Mouse (Mus musculus): ENCODE measurements around the gene Gm10295. TPM values are rescaled to one million over a fixed set of nuclear protein-coding genes. Genes with fewer than 3 reads are reported as not detected.

Gm10295 gene
- polyA plus RNA-seq, 1 experiment: not detected

- no peaks in the 10 kb centered on the region for H3K36me3 ChIP-seq (ENCODE audit: control insufficient read depth, insufficient read depth, low read length)
- TF ChIP-seq CTCF (IDR thresholded peaks at IDR 0.05; ENCODE audit: control insufficient read depth, insufficient read depth, insufficient replicate concordance, low read depth, low read length): no peak
- TF ChIP-seq POLR2A (IDR thresholded peaks at IDR 0.05; ENCODE audit: control insufficient read depth, low read depth, low read length): no peak
- peaks cover 3% of the 10 kb centered on the region; the same call in 1 of the 2 replicates for H3K4me1 ChIP-seq (ENCODE audit: control insufficient read depth, insufficient read depth, low read length)
- no peak overlapping the region for H3K27ac ChIP-seq (ENCODE audit: control insufficient read depth, insufficient read depth, low read depth, low read length)
- H3K27me3 ChIP-seq (ENCODE audit: control insufficient read depth, insufficient read depth, low read length): no peaks in the 10 kb centered on the region
- H3K4me3 ChIP-seq (ENCODE audit: control insufficient read depth, low read depth, low read length): no peak overlapping the region
Measured at GRCm38 (mm10) chr7:71377983-71378382, 26.7 kb upstream of the Gm10295 start.

DNA sequence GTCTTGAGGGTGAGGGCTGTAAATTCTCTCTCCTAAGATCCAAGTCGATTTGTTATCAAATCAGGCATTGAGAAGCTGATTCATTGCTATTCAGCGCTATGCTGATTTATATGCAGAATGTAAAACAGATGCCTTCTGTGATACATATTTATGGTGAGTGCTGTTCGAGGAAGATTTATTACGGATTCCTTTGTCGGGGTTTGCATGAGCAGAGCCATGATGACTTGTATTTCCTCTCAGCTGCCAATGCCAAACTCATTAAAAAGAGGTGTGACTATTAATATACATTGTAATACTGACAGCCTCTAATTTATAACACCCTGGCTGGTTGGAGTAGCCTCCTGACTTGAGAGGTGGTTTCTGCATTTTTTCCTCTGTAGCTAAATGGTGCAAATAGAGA is 22.8 kb upstream of the Gm10295 start:
- no peak overlapping the region for H3K27ac ChIP-seq (ENCODE audit: control insufficient read depth, insufficient read depth, low read depth, low read length)
- H3K4me1 ChIP-seq (ENCODE audit: control insufficient read depth, insufficient read depth, low read length): no peaks in the 10 kb centered on the region
- no peaks in the 10 kb centered on the region for H3K27me3 ChIP-seq (ENCODE audit: control insufficient read depth, insufficient read depth, low read length)
- TF ChIP-seq POLR2A (IDR thresholded peaks at IDR 0.05; ENCODE audit: control insufficient read depth, low read depth, low read length): no peak
- TF ChIP-seq CTCF (IDR thresholded peaks at IDR 0.05; ENCODE audit: control insufficient read depth, insufficient read depth, insufficient replicate concordance, low read depth, low read length): no peak
- H3K36me3 ChIP-seq (ENCODE audit: control insufficient read depth, insufficient read depth, low read length): no peaks in the 10 kb centered on the region
- no peak overlapping the region for H3K4me3 ChIP-seq (ENCODE audit: control insufficient read depth, low read depth, low read length)

DNA sequence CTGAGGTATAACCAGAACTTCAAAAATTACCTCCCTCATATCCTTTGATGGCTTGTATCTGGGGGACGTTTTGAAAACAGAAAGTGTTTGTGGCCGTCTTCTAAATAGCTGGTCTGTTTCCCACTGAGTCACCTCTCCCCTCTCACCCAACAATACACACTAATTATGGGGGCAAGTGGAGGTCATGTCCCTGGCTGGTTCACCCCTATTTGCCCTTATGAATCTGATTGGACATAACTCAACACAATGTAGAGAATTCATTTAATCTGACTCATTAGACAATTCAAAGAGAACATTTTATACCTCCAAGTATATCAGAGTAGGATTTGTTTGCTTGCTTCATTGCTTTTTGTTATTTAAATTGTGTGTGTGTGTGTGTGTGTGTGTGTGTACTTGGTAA is 20.6 kb upstream of the Gm10295 start:
- Histone ChIP-seq H3K27ac (ENCODE audit: control insufficient read depth, insufficient read depth, low read depth, low read length) (no peak overlapping the region), H3K27me3 (ENCODE audit: control insufficient read depth, insufficient read depth, low read length) (no peaks in the 10 kb centered on the region), H3K4me3 (ENCODE audit: control insufficient read depth, low read depth, low read length) (no peak overlapping the region), H3K4me1 (ENCODE audit: control insufficient read depth, insufficient read depth, low read length) (no peaks in the 10 kb centered on the region), H3K36me3 (ENCODE audit: control insufficient read depth, insufficient read depth, low read length) (no peaks in the 10 kb centered on the region)
- TF ChIP-seq CTCF (IDR thresholded peaks at IDR 0.05; ENCODE audit: control insufficient read depth, insufficient read depth, insufficient replicate concordance, low read depth, low read length): no peak
- TF ChIP-seq POLR2A (IDR thresholded peaks at IDR 0.05; ENCODE audit: control insufficient read depth, low read depth, low read length): no peak

- no peaks in the 10 kb centered on the region for H3K36me3 ChIP-seq (ENCODE audit: control insufficient read depth, insufficient read depth, low read length)
- H3K4me1 ChIP-seq (ENCODE audit: control insufficient read depth, insufficient read depth, low read length): no peaks in the 10 kb centered on the region
- no peak overlapping the region for H3K27ac ChIP-seq (ENCODE audit: control insufficient read depth, insufficient read depth, low read depth, low read length)
- no peaks in the 10 kb centered on the region for H3K27me3 ChIP-seq (ENCODE audit: control insufficient read depth, insufficient read depth, low read length)
- H3K4me3 ChIP-seq (ENCODE audit: control insufficient read depth, low read depth, low read length): no peak overlapping the region; the same call in 1 of the 2 replicates
- TF ChIP-seq POLR2A (IDR thresholded peaks at IDR 0.05; ENCODE audit: control insufficient read depth, low read depth, low read length) (no peak), CTCF (IDR thresholded peaks at IDR 0.05; ENCODE audit: control insufficient read depth, insufficient read depth, insufficient replicate concordance, low read depth, low read length) (no peak)
Measured at GRCm38 (mm10) chr7:71370746-71371145, 19.5 kb upstream of the Gm10295 start.

DNA sequence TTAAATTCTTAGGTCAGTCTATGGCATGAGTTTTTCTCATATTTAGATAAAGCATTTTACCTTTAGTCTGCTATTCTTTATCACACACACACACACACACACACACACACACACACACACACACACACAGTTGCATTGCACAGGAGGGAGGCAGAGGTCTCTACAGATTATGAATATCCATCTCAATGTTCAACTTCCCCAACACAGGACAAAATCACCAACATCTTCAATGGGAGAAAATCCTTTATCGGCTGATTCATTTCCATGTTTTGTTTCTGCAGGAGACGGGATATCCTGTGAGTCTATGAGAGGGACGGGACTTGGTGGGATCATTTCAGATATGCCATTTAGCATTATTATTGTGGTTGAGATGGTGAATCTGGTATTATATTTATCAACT is 18.8 kb upstream of the Gm10295 start:
- no peak overlapping the region for H3K4me3 ChIP-seq (ENCODE audit: control insufficient read depth, low read depth, low read length)
- H3K27me3 ChIP-seq (ENCODE audit: control insufficient read depth, insufficient read depth, low read length): no peaks in the 10 kb centered on the region
- no peaks in the 10 kb centered on the region for H3K4me1 ChIP-seq (ENCODE audit: control insufficient read depth, insufficient read depth, low read length)
- H3K36me3 ChIP-seq (ENCODE audit: control insufficient read depth, insufficient read depth, low read length): no peaks in the 10 kb centered on the region
- no peak overlapping the region for H3K27ac ChIP-seq (ENCODE audit: control insufficient read depth, insufficient read depth, low read depth, low read length)
- TF ChIP-seq POLR2A (IDR thresholded peaks at IDR 0.05; ENCODE audit: control insufficient read depth, low read depth, low read length) (no peak), CTCF (IDR thresholded peaks at IDR 0.05; ENCODE audit: control insufficient read depth, insufficient read depth, insufficient replicate concordance, low read depth, low read length) (no peak)

GRCm38 (mm10) chr7:71368543-71369181 is 17.4 kb upstream of the Gm10295 start:
- Histone ChIP-seq H3K4me3 (ENCODE audit: control insufficient read depth, low read depth, low read length) (no peak overlapping the region), H3K4me1 (ENCODE audit: control insufficient read depth, insufficient read depth, low read length) (no peaks in the 10 kb centered on the region), H3K36me3 (ENCODE audit: control insufficient read depth, insufficient read depth, low read length) (no peaks in the 10 kb centered on the region), H3K27ac (ENCODE audit: control insufficient read depth, insufficient read depth, low read depth, low read length) (no peak overlapping the region), H3K27me3 (ENCODE audit: control insufficient read depth, insufficient read depth, low read length) (no peaks in the 10 kb centered on the region)
- TF ChIP-seq CTCF (IDR thresholded peaks at IDR 0.05; ENCODE audit: control insufficient read depth, insufficient read depth, insufficient replicate concordance, low read depth, low read length) (no peak), POLR2A (IDR thresholded peaks at IDR 0.05; ENCODE audit: control insufficient read depth, low read depth, low read length) (no peak)

DNA sequence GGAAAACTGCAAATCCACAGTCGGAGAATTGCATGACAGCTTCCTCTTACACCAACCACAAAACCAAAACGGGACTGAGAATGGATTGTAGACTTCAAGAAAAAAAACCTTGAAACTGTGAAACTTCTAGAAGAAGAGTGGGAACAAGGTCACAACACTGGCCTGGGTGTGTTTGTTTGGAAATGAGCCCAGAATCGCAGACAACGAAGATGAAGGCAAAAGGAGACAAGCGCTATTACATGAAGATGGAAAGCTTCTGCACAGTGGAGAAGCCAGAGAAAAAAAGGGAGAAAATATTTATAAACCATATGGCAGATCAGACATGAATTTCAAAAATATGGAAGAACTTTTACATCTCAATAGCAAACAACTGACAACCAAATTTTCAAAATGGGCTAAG is 4.3 kb upstream of the Gm10295 start:
- H3K27me3 ChIP-seq (ENCODE audit: control insufficient read depth, insufficient read depth, low read length): no peaks in the 10 kb centered on the region
- no peak overlapping the region for H3K27ac ChIP-seq (ENCODE audit: control insufficient read depth, insufficient read depth, low read depth, low read length)
- peaks cover 3% of the 10 kb centered on the region for H3K4me1 ChIP-seq (ENCODE audit: control insufficient read depth, insufficient read depth, low read length)
- no peaks in the 10 kb centered on the region for H3K36me3 ChIP-seq (ENCODE audit: control insufficient read depth, insufficient read depth, low read length)
- TF ChIP-seq CTCF (IDR thresholded peaks at IDR 0.05; ENCODE audit: control insufficient read depth, insufficient read depth, insufficient replicate concordance, low read depth, low read length) (no peak), POLR2A (IDR thresholded peaks at IDR 0.05; ENCODE audit: control insufficient read depth, low read depth, low read length) (no peak)
- no peak overlapping the region for H3K4me3 ChIP-seq (ENCODE audit: control insufficient read depth, low read depth, low read length)
